Mouse (Mus musculus) limb, embryonic 13.5 days (tissue): ENCODE data around the gene Krtap5-5. TPM values are rescaled to one million over a fixed set of nuclear protein-coding genes. Genes with fewer than 3 reads are reported as not detected.
"Not testable (repeated sequence)": the region's sequence is repeated elsewhere in the genome, so short reads cannot be mapped to it uniquely, and the experiment has no call there.

Experiments
- ATAC-seq: fragments of 200-750 bp; cut with Nextera tagmentation; 2 replicates; pipeline ENCODE4 v1.8.0; 2017; ENCODE audit warnings: low read depth, moderate number of reproducible peaks, moderate TSS enrichment; ENCODE audit not compliant: low FRiP score
- H3K27ac ChIP-seq: fragments of 300-500 bp; sonication (generic); 2 replicates; pipeline ENCODE4 v1.5.1; 2015; ENCODE audit warnings: inconsistent platforms, mild to moderate bottlenecking, moderate library complexity
- H3K27me3 ChIP-seq: fragments of 300-500 bp; sonication (generic); 2 replicates; pipeline ENCODE4 v1.6.1; 2015; ENCODE audit warnings: mild to moderate bottlenecking, inconsistent platforms
- H3K36me3 ChIP-seq: fragments of 300-500 bp; sonication (generic); 2 replicates; pipeline ENCODE4 v1.6.1; 2015; ENCODE audit warnings: inconsistent platforms, mild to moderate bottlenecking, moderate library complexity
- H3K4me1 ChIP-seq: fragments of 300-500 bp; sonication (generic); 2 replicates; pipeline ENCODE4 v1.6.1; 2015; ENCODE audit warnings: inconsistent platforms
- H3K4me2 ChIP-seq: fragments of 300-500 bp; sonication (generic); replicated peaks from 2 replicates; pipeline ENCODE4 v1.6.1; 2015; ENCODE audit warnings: inconsistent platforms, mild to moderate bottlenecking, moderate library complexity
- H3K4me3 ChIP-seq: fragments of 300-500 bp; sonication (generic); 2 replicates; pipeline ENCODE4 v1.5.1; 2015; ENCODE audit warnings: moderate library complexity, mild to moderate bottlenecking, inconsistent platforms
- H3K9ac ChIP-seq: fragments of 300-500 bp; sonication (generic); 2 replicates; pipeline ENCODE4 v1.6.1; 2015; ENCODE audit warnings: mild to moderate bottlenecking, inconsistent platforms
- H3K9me3 ChIP-seq: fragments of 300-500 bp; sonication (generic); 2 replicates; pipeline ENCODE4 v1.6.1; 2016; ENCODE audit warnings: inconsistent platforms
- WGBS: fragments of 180-500 bp; shearing (Covaris S2); methylation state at CpG from one replicate; pipeline ENCODE4 v1.1.7; 2015; 5-methylcytosine and 5-hydroxymethylcytosine counted together
- polyA plus RNA-seq: library from polyadenylated mRNA; unstranded; fragments of >200 nt; fragmentation: Nextera tagmentation; extraction: Ambion mirVana; gene quantifications from 2 replicates; pipeline ENCODE4 v1.2.1, GENCODE M21; 2015

Krtap5-5 gene
- not detected in 2 replicates for polyA plus RNA-seq

GRCm38 (mm10) chr7:142229871-142230270 lies at the start of gene Krtap5-5:
Gene Krtap5-5 (minus strand): TSS chr7:142229971.
- H3K4me3 ChIP-seq, H3K36me3 ChIP-seq, H3K9ac ChIP-seq, H3K27ac ChIP-seq, H3K9me3 ChIP-seq, H3K27me3 ChIP-seq, H3K4me1 ChIP-seq, H3K4me2 ChIP-seq, ATAC-seq: not testable (repeated sequence)
- 40% methylated on average over 3 of the region's 3 CpGs for WGBS

GRCm38 (mm10) chr7:142279291-142279690 lies 49.5 kb upstream of the Krtap5-5 start:
- not testable (repeated sequence) for ATAC-seq, H3K36me3 ChIP-seq, H3K4me3 ChIP-seq, H3K9ac ChIP-seq, H3K4me2 ChIP-seq, H3K27ac ChIP-seq, H3K4me1 ChIP-seq, H3K9me3 ChIP-seq
- WGBS: 52% methylated on average over 1 of the region's 1 CpGs
- H3K27me3 ChIP-seq: peaks cover 13% of the 10 kb centered on the region

GRCm38 (mm10) chr7:142278183-142278582 lies 48.4 kb upstream of the Krtap5-5 start:
- not testable (repeated sequence) for H3K9me3 ChIP-seq, H3K4me3 ChIP-seq, H3K27ac ChIP-seq, ATAC-seq, H3K36me3 ChIP-seq, H3K4me1 ChIP-seq, H3K4me2 ChIP-seq, H3K9ac ChIP-seq
- H3K27me3 ChIP-seq: peaks cover 13% of the 10 kb centered on the region
- 0% methylated on average over 3 of the region's 3 CpGs for WGBS

GRCm38 (mm10) chr7:142274263-142274662 lies 44.5 kb upstream of the Krtap5-5 start, which contains the start of gene Gm4559:
Gene Gm4559 (minus strand): TSS chr7:142274363.
- not testable (repeated sequence) for H3K4me1 ChIP-seq, H3K4me2 ChIP-seq, H3K4me3 ChIP-seq, H3K27ac ChIP-seq, H3K9me3 ChIP-seq, H3K9ac ChIP-seq, H3K27me3 ChIP-seq, H3K36me3 ChIP-seq, ATAC-seq

- not testable (repeated sequence) for H3K4me3 ChIP-seq, H3K9ac ChIP-seq, H3K4me2 ChIP-seq, ATAC-seq, H3K27me3 ChIP-seq, H3K9me3 ChIP-seq, H3K4me1 ChIP-seq, H3K27ac ChIP-seq, H3K36me3 ChIP-seq
- 53% methylated on average over 1 of the region's 1 CpGs for WGBS
Measured at GRCm38 (mm10) chr7:142258254-142258653, 28.5 kb upstream of the Krtap5-5 start, which contains the start of gene Gm2431. Gene Gm2431 (minus strand): TSS chr7:142258354.

GRCm38 (mm10) chr7:142255517-142255916 lies 25.7 kb upstream of the Krtap5-5 start:
- Histone ChIP-seq H3K4me1 (no peaks in the 10 kb centered on the region), H3K4me2 (no peak overlapping the region), H3K36me3 (no peaks in the 10 kb centered on the region), H3K9ac (no peak overlapping the region), H3K4me3 (no peak overlapping the region), H3K9me3 (no peaks in the 10 kb centered on the region), H3K27ac (no peak overlapping the region), H3K27me3 (no peaks in the 10 kb centered on the region)
- WGBS: 0% methylated on average over 2 of the region's 2 CpGs
- ATAC-seq: no peak

- H3K4me1 ChIP-seq: no peaks in the 10 kb centered on the region
- no peak overlapping the region for H3K27ac ChIP-seq
- no peaks in the 10 kb centered on the region for H3K27me3 ChIP-seq
- no peak overlapping the region for H3K4me3 ChIP-seq
- no peak for ATAC-seq
- no peaks in the 10 kb centered on the region for H3K9me3 ChIP-seq
- no peak overlapping the region for H3K4me2 ChIP-seq
- no peak overlapping the region for H3K9ac ChIP-seq
- WGBS: 0% methylated on average over 1 of the region's 1 CpGs
- no peaks in the 10 kb centered on the region for H3K36me3 ChIP-seq
Measured at GRCm38 (mm10) chr7:142249824-142250223, 20.1 kb upstream of the Krtap5-5 start.

GRCm38 (mm10) chr7:142240978-142241377 lies 11.2 kb upstream of the Krtap5-5 start, which contains the start of gene Gm40460:
Gene Gm40460 (minus strand): TSS chr7:142241078.
- Histone ChIP-seq H3K9ac (no peak within 1 kb of the TSS), H3K4me2 (no peak within 1 kb of the TSS), H3K4me3 (no peak within 1 kb of the TSS), H3K27me3 (no peaks in the 10 kb centered on the region), H3K9me3 (peaks cover 2% of the 10 kb centered on the region; the same call in 1 of the 2 replicates), H3K36me3 (no peaks in the 10 kb centered on the region), H3K27ac (no peak within 1 kb of the TSS), H3K4me1 (no peaks in the 10 kb centered on the region)
- ATAC-seq: no peak
- 11% methylated on average over 2 of the region's 2 CpGs for WGBS

- H3K27me3 ChIP-seq: no peaks in the 10 kb centered on the region
- H3K9ac ChIP-seq: no peak overlapping the region
- no peaks in the 10 kb centered on the region for H3K36me3 ChIP-seq
- H3K9me3 ChIP-seq: peaks cover 8% of the 10 kb centered on the region; the same call in 1 of the 2 replicates
- H3K4me2 ChIP-seq: no peak overlapping the region
- no peaks in the 10 kb centered on the region for H3K4me1 ChIP-seq
- WGBS: 48% methylated on average over 1 of the region's 1 CpGs
- no peak for ATAC-seq
- no peak overlapping the region for H3K27ac ChIP-seq
- no peak overlapping the region for H3K4me3 ChIP-seq
Measured at GRCm38 (mm10) chr7:142231540-142231939, 1.8 kb upstream of the Krtap5-5 start.

- Histone ChIP-seq H3K36me3 (no peaks in the 10 kb centered on the region), H3K27me3 (no peaks in the 10 kb centered on the region), H3K4me1 (no peaks in the 10 kb centered on the region), H3K27ac (no peak overlapping the region), H3K4me3 (no peak overlapping the region), H3K4me2 (no peak overlapping the region), H3K9me3 (no peaks in the 10 kb centered on the region), H3K9ac (no peak overlapping the region)
- ATAC-seq: no peak
- WGBS: 39% methylated on average over 2 of the region's 2 CpGs
Measured at GRCm38 (mm10) chr7:142224518-142224917, 5.3 kb downstream of the Krtap5-5 start.

- 76% methylated on average over 1 of the region's 1 CpGs for WGBS
- not testable (repeated sequence) for H3K27ac ChIP-seq, H3K27me3 ChIP-seq, ATAC-seq, H3K9me3 ChIP-seq, H3K4me3 ChIP-seq, H3K9ac ChIP-seq, H3K4me1 ChIP-seq, H3K36me3 ChIP-seq, H3K4me2 ChIP-seq
Measured at GRCm38 (mm10) chr7:142212136-142212535, 17.6 kb downstream of the Krtap5-5 start.

GRCm38 (mm10) chr7:142211559-142211958 lies 18.2 kb downstream of the Krtap5-5 start, which contains the start of gene Gm7579:
Gene Gm7579 (plus strand): TSS chr7:142211859.
- no peaks in the 10 kb centered on the region for H3K4me1 ChIP-seq
- WGBS: 63% methylated on average over 1 of the region's 1 CpGs
- no peak within 1 kb of the TSS for H3K27ac ChIP-seq
- H3K4me3 ChIP-seq: no peak within 1 kb of the TSS
- no peak within 1 kb of the TSS for H3K9ac ChIP-seq
- no peak within 1 kb of the TSS for H3K4me2 ChIP-seq
- H3K9me3 ChIP-seq: no peaks in the 10 kb centered on the region
- no peaks in the 10 kb centered on the region; the same call in 1 of the 2 replicates for H3K27me3 ChIP-seq
- no peak for ATAC-seq
- H3K36me3 ChIP-seq: no peaks in the 10 kb centered on the region

GRCm38 (mm10) chr7:142206891-142207290 lies 22.9 kb downstream of the Krtap5-5 start:
- H3K9ac ChIP-seq, H3K4me2 ChIP-seq, H3K36me3 ChIP-seq, ATAC-seq, H3K27ac ChIP-seq, H3K27me3 ChIP-seq, H3K4me1 ChIP-seq, H3K4me3 ChIP-seq, H3K9me3 ChIP-seq: not testable (repeated sequence)
- 77% methylated on average over 5 of the region's 5 CpGs for WGBS
